Mouse (Mus musculus) small intestine, adult 2 months (tissue): ENCODE results near the gene Aldoart2.
"Not testable (repeated sequence)": the region's sequence is repeated elsewhere in the genome, so short reads cannot be mapped to it uniquely, and the experiment has no call there.

ENCODE experiments used
- CTCF ChIP-seq: fragments of 200-500 bp; IDR thresholded peaks from 2 replicates; pipeline ENCODE4 v1.5.1; 2012; ENCODE audit warnings: low read depth, mild to moderate bottlenecking, control low read depth, inconsistent platforms, low read length, moderate library complexity, mixed read lengths; ENCODE audit not compliant: insufficient replicate concordance, insufficient read length; ENCODE audit errors: extremely low read depth
- POLR2A ChIP-seq: fragments of 200-500 bp; IDR thresholded peaks from 2 replicates; pipeline ENCODE4 v1.6.1; 2012; ENCODE audit warnings: low read depth, mild to moderate bottlenecking, control low read depth, inconsistent platforms, low read length, moderate library complexity

GRCm38 (mm10) chr12:55554901-55555300, 10.1 kb upstream of the Aldoart2 start:
- not testable (repeated sequence) for TF ChIP-seq POLR2A, CTCF
